Mouse (Mus musculus) splenic B cell, adult 2 months (primary cell): ENCODE results near the gene Zfp683.

ENCODE experiments used
- DNase-seq: peaks from one replicate; pipeline ENCODE4 v3.0.0-alpha.2; 2011; ENCODE audit warnings: low read depth, low spot score
- H3K27me3 ChIP-seq: 2 replicates; pipeline ENCODE4 v1.6.1; 2012; ENCODE audit warnings: mild to moderate bottlenecking, low read length, moderate library complexity, mixed read lengths; ENCODE audit not compliant: control insufficient read depth, poor library complexity, insufficient read depth, severe bottlenecking
- H3K36me3 ChIP-seq: 2 replicates; pipeline ENCODE4 v1.6.1; 2012; ENCODE audit warnings: mild to moderate bottlenecking, low read length, moderate library complexity, mixed read lengths; ENCODE audit not compliant: control insufficient read depth, poor library complexity, insufficient read depth, severe bottlenecking

Gene Zfp683

DNA sequence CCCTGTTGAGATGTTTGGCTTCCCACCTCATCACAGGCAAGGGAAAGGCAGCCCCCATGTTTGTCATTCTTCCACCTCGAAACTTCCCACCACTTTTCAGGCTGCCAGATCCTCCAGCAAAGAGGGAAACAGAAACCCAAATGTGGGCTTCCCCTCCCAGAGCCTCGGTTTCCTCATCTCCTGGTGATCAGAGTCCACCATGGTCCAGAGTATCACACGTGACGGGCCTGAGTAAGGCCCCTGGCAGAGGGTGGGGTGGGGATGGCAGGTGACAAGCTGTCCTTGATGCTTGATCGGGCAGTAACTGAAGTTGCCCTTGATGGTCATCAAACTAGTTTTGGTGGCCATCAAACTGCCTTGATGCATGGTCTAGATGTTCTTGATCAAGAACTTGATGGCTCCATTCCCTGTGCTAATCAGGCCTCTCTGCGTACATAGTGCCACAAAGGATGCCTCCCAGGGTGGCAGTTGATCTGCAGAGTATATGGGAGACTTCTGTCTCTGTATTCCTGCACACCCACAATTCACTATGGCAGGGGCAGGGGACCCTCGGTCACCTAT lies 40.4 kb downstream of the Zfp683 start:
- Histone ChIP-seq H3K36me3 (peaks cover 11% of the 10 kb centered on the region; the same call in 1 of the 2 replicates), H3K27me3 (no peaks in the 10 kb centered on the region)
- no peak for DNase-seq

DNA sequence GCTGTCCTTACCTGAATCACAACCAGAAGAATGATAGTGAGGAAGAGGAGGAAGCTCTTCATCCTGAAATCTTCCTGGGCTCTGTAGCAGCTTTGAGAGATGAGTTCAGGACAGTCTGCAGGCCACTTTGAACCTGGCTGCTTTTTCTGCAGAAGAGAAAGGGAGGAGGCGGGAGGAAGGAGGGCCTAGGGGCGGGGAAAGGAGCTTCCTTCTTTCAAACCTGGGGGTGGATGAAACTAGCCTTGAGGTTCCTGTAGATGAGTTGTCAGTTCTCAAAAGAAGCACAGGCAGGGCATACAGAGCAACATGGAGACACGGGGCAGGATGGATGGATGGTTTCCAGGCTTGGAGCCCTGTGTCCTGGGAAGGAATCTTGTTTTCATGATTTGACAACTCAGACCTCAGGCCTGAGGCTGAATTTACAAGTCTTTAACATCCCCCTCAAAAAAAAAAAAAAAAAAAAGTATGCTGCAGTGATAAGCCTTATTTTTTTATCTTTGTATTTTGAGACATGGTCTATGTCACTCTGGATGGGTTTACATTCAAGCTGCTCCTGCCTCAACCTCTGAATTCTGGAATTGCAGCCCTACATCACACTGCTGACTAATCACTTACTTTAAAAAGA lies 41.4 kb downstream of the Zfp683 start, which contains the start of gene Cd52:
TSS of gene Cd52 (minus strand) at position 160 of the 625 bp plus-strand sequence.
- DNase-seq, result peak; percentile 89
- no peaks in the 10 kb centered on the region for H3K27me3 ChIP-seq
- H3K36me3 ChIP-seq, result peaks cover 11% of the 10 kb centered on the region; the same call in 1 of the 2 replicates

DNA sequence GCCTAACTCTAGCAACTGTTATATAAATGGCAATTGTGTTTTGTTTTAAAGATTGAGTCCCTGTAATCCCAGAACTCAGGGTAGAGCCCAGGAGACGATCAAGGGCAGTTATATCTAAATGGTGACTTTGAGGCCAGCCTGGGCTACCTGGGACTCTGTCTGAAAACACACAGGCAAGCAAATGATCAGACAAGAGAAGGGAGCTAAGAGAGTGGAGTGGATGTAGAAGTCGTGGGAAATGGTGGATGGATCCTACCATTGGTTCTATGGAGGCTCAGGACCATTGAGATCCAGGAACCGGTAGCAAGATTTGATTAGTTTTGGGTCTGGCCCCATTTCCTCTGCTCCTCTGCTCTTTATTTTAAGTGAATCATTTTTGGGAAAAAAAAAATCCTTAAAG lies 42.5 kb downstream of the Zfp683 start:
- Histone ChIP-seq H3K27me3 (no peaks in the 10 kb centered on the region), H3K36me3 (peaks cover 11% of the 10 kb centered on the region; the same call in 1 of the 2 replicates)
- DNase-seq, result no peak

DNA sequence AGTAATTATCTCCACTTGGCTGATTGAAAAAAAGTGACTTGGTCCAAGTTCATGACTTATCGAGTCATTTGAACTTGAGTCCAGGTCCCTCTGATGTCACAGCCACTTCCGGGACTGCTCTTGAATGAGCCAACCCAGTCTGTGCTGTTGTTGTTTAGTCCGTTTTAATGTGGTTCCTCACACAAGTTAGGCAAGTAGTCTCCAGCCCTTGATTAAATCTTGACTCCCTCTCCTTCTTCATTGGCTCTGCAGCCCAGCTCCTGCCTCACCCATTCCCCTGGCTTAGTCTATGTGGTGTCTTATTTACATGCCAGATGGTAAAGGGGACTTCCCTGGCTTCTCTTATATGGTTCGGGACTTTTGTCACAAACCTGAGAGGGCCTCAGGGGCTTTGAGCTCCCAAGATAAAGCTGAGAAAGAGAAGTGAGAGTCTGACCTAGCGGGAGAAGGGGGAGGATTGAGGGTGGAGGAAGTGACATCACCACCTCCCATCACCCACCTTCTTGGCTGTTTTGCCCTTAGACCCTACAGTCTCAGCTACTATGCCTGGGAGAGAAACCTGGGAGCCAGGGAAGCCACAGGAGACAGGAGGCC lies 43.5 kb downstream of the Zfp683 start:
- H3K36me3 ChIP-seq, result peaks cover 9% of the 10 kb centered on the region; the same call in 1 of the 2 replicates
- peak; percentile 96 for DNase-seq

DNA sequence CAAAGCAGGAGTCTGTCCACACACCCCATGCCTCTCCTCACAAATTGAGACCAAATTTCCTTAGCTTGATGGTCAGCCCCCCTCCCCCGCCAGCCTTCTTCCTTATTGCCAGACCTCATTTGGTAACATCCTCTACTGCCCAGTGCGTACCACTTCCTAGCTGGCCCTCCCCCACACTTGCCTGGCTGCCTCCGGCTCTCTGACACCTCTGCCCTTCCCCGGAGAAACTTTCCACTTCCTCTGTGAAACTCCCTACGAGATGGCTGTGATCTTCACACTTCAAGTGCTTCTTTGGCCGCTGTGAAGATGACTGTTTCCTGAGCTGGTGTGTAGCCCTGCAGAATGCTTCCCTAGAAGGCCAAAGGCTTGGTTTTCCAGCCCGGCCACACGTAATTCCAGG lies 45.0 kb downstream of the Zfp683 start:
- peaks cover under 1% of the 10 kb centered on the region for H3K36me3 ChIP-seq
- H3K27me3 ChIP-seq, result no peaks in the 10 kb centered on the region
- DNase-seq, result peak; percentile 95

More for the DNA sequence above, 43.5 kb downstream of the Zfp683 start:
- H3K27me3 ChIP-seq, result no peaks in the 10 kb centered on the region

DNA sequence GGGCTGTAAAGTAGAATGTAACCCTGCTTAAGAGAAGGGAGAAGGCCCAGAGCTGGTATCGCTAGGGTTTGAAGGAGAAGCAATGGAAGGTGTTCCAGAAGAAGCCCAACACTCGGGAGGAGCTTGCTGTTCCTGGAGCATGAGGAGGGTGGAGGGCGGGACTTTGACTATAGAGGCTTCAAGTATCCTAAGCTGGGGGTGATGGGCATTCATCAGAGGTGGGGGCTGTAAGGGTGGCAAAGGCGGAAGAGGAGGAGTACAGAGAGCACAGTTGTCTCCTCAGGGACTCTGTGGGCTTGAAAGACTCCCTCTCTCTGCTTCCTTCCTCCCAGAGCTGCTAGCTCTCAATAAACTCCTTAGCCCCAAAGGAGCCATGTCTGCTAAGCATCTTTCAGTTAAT lies 46.6 kb downstream of the Zfp683 start:
- H3K27me3 ChIP-seq, result no peaks in the 10 kb centered on the region
- peak; percentile 39 for DNase-seq

DNA sequence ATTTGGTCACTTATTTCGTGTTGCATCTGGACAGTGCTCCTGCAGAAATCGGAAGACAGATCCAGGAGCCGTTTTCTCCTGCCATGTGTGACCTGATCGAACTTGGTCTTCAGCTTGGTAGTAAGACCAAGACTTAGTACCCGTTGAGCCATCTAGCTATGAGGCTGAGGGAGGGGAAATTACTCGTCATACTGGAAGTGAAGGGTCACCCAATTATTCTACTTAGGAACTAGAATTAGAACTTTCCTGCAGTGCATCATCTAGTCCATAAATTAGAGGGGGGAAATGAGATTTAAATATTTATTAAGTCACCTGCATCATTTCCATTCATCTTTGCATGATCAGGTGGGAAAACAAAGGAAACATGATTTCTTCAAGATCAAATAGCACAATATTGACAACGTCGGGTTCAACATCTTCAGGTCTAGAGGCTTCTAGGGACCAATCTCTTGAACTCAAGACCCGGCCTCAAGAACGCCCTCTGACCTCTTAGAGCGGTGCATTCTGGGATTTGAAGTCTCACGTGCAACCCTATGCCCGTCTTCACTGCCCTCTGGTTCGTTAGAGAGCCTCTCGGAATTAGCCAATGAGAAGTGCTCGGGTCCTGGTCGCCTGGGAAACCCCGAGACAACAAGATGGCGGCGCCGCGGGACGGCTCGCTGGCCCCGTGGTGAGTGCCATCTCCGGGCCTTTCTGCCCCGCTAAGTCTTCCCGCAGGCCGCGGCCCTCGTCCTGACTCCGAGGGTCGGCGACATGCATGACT lies 48.5 kb downstream of the Zfp683 start, which contains the start of gene Ubxn11:
TSS of gene Ubxn11 (plus strand) at position 592 of the 763 bp plus-strand sequence.
- H3K27me3 ChIP-seq, result no peaks in the 10 kb centered on the region
- no peaks in the 10 kb centered on the region; the same call in 1 of the 2 replicates for H3K36me3 ChIP-seq
- DNase-seq, result peak; percentile 90

More for the DNA sequence above, 46.6 kb downstream of the Zfp683 start:
- H3K36me3 ChIP-seq, result no peaks in the 10 kb centered on the region; the same call in 1 of the 2 replicates

DNA sequence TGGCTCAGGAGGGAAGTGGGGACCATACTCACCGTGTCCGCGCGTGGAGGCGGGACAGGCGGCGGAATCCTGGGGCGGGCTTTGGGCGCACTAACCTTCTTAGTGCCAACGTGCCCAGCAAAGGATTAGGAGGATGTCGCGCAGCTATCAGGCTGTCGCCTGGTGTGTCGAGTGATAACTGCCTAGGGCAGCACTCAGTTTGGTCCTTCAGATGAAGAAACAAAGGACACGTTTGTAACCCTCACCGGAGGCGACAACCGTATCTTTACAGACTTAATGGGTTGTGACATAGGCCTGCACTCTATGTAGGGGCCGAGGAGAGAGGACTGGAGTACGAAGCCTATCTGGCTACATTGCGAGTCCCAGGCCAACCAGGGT lies 49.1 kb downstream of the Zfp683 start:
- Histone ChIP-seq H3K36me3 (no peaks in the 10 kb centered on the region; the same call in 1 of the 2 replicates), H3K27me3 (no peaks in the 10 kb centered on the region)
- DNase-seq, result no peak

DNA sequence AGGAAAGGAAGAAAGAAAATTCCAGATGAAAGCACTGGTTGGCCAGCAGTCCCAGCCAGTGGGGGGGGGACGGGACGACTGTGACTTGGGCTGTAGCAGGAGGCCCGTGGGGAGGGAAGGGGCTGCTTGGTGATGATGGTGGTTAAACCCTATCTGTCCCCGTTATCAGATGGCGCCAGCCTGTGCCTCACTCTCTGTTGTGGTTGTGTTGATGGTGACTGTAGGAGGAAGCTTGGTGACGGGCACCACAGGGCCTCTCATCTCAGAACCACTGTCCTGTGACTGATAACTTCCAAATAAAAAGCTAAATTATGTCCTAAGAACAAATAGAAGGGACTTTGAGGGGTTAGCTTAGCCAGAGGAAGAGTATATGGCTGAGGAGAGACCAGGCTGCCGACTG lies 52.5 kb downstream of the Zfp683 start:
- Histone ChIP-seq H3K36me3 (no peaks in the 10 kb centered on the region; the same call in 1 of the 2 replicates), H3K27me3 (no peaks in the 10 kb centered on the region)
- DNase-seq, result no peak

DNA sequence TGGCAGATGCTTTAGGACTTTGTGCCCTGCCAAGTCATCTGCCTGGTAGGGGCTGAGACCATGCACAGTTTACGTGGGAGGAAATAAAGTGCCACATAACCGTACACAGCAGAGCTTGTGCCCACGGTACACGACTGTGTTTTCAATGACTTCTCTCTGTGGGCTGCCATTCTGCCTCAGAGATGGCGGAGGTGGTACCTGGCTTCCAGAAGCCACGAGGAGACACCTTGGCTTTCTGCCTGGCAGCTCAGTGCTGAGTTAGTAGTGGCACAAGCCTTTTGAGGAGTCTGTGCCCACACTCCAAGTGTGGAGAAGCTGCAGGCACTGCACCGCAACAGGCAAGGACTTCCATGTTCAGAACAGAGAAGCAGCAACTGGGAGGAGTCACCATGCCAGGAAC lies 54.1 kb downstream of the Zfp683 start:
- H3K36me3 ChIP-seq, result no peaks in the 10 kb centered on the region; the same call in 1 of the 2 replicates
- DNase-seq, result no peak
- no peaks in the 10 kb centered on the region for H3K27me3 ChIP-seq

DNA sequence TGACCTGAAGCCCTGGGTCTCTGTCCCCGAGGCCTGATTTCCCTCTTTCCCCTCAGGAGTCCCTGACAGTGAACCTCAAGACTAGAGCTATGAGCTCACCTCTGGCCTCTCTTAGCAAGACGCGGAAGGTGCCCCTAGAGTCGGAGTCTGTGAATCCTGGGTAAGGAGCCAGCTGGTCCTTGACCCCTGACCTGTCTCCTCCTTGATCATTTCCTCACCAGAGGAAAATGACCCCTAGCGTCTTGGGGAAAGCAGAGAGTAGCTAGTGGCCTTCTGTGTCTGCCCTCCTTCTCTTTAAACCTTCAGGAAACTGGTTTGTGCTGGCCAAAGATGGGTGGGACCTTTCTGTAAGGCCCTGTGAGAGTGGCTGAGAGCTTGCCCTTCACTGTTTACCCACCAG lies 54.6 kb downstream of the Zfp683 start:
- Histone ChIP-seq H3K36me3 (no peaks in the 10 kb centered on the region; the same call in 1 of the 2 replicates), H3K27me3 (no peaks in the 10 kb centered on the region)
- no peak for DNase-seq
